Mouse (Mus musculus) thymus, adult 2 months (tissue): ENCODE results near the gene Trabd. TPM values are rescaled to one million over a fixed set of nuclear protein-coding genes. Genes with fewer than 3 reads are reported as not detected.
A peak's percentile ranks its signal among the peaks of the same experiment; 100 is the strongest.

Experiments
- DNase-seq: peaks from one replicate; pipeline ENCODE4 v3.0.0; 2021
- H3K27ac ChIP-seq: fragments of 200-500 bp; 2 replicates; pipeline ENCODE4 v1.5.1; 2012; ENCODE audit warnings: low read length, control low read depth; ENCODE audit not compliant: control insufficient read depth, insufficient read depth
- H3K27me3 ChIP-seq: fragments of 200-500 bp; 2 replicates; pipeline ENCODE4 v1.6.1; 2012; ENCODE audit warnings: mild to moderate bottlenecking, low read length, moderate library complexity, mixed read lengths; ENCODE audit not compliant: control insufficient read depth, insufficient read depth
- H3K36me3 ChIP-seq: fragments of 200-500 bp; 2 replicates; pipeline ENCODE4 v1.6.1; 2012; ENCODE audit warnings: mild to moderate bottlenecking, low read length, moderate library complexity; ENCODE audit not compliant: control insufficient read depth, insufficient read depth
- H3K4me1 ChIP-seq: fragments of 200-500 bp; replicated peaks from 2 replicates; pipeline ENCODE4 v1.6.1; 2012; ENCODE audit warnings: low read length; ENCODE audit not compliant: control insufficient read depth, insufficient read depth
- H3K4me3 ChIP-seq: fragments of 200-500 bp; 2 replicates; pipeline ENCODE4 v1.5.1; 2012; ENCODE audit warnings: mild to moderate bottlenecking, low read length, control low read depth, moderate library complexity; ENCODE audit not compliant: control insufficient read depth, insufficient read depth
- CTCF ChIP-seq: fragments of 200-500 bp; IDR thresholded peaks from 2 replicates; pipeline ENCODE4 v1.5.1; 2012; ENCODE audit warnings: mild to moderate bottlenecking, control low read depth, low read length, moderate library complexity, borderline replicate concordance; ENCODE audit not compliant: control insufficient read depth, poor library complexity, insufficient read depth; ENCODE audit errors: extremely low read depth
- POLR2A ChIP-seq: fragments of 200-500 bp; IDR thresholded peaks from 2 replicates; pipeline ENCODE4 v1.6.1; 2012; ENCODE audit warnings: mild to moderate bottlenecking, low read length, control low read depth, moderate library complexity; ENCODE audit not compliant: control insufficient read depth, poor library complexity, insufficient read depth; ENCODE audit errors: extremely low read depth
- WGBS: fragments of 180-500 bp; shearing (Covaris S2); methylation state at CpG from one replicate; pipeline ENCODE4 v1.1.7; 2018; 5-methylcytosine and 5-hydroxymethylcytosine counted together
- polyA plus RNA-seq: library from polyadenylated mRNA; depleted of rRNA; stranded (reverse); fragments of >200 nt; gene quantifications from 2 replicates; pipeline ENCODE4 v1.2.3, GENCODE M21; 2012

Trabd gene
- polyA plus RNA-seq, 1 experiment: 81.2 TPM

GRCm38 (mm10) chr15:89123595-89123994 lies 48.7 kb downstream of the Trabd start:
- no peak overlapping the region for H3K27ac ChIP-seq
- peaks cover 30% of the 10 kb centered on the region for H3K4me1 ChIP-seq

DNA sequence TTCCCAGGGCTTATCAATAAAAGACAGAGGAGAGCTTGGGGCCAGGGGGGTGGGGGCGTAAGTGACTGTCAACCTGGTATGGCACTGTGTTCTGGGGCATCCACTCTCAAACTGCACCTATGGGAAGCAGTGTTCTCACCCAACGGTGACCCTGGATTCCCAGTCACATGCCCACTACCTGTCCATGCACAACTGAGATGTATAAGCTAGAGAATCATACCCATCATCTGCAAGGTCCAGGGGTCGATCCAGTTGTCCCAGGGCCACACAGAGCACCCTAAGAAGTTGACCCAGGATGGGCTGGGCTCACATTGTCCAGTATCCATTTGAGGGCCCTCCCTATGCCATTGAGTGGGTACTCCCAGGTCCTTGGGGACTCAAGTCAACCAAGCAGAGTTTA lies 49.4 kb downstream of the Trabd start:
- no peak overlapping the region for H3K4me3 ChIP-seq
- H3K36me3 ChIP-seq: no peaks in the 10 kb centered on the region
- WGBS: 100% methylated on average over 3 of the region's 3 CpGs
- no peak for DNase-seq
- H3K27ac ChIP-seq: no peak overlapping the region
- no peak for TF ChIP-seq CTCF
- no peak for TF ChIP-seq POLR2A
- H3K27me3 ChIP-seq: no peaks in the 10 kb centered on the region
- peaks cover 35% of the 10 kb centered on the region for H3K4me1 ChIP-seq

More at GRCm38 (mm10) chr15:89123595-89123994, 48.7 kb downstream of the Trabd start:
- WGBS: 82% methylated on average over 11 of the region's 11 CpGs
- TF ChIP-seq POLR2A (no peak), CTCF (no peak)
- peak overlapping the region; percentile 76; the same call in 1 of the 2 replicates for H3K4me3 ChIP-seq
- H3K36me3 ChIP-seq: no peaks in the 10 kb centered on the region
- no peaks in the 10 kb centered on the region for H3K27me3 ChIP-seq
- DNase-seq: peak; percentile 30

- no peak overlapping the region for H3K27ac ChIP-seq
- H3K36me3 ChIP-seq: no peaks in the 10 kb centered on the region
- TF ChIP-seq POLR2A (no peak), CTCF (no peak)
- no peak overlapping the region for H3K4me3 ChIP-seq
- no peaks in the 10 kb centered on the region for H3K27me3 ChIP-seq
- 98% methylated on average over 9 of the region's 9 CpGs for WGBS
- DNase-seq: no peak
- peaks cover 37% of the 10 kb centered on the region for H3K4me1 ChIP-seq
Measured at GRCm38 (mm10) chr15:89125351-89125750, 50.4 kb downstream of the Trabd start.

DNA sequence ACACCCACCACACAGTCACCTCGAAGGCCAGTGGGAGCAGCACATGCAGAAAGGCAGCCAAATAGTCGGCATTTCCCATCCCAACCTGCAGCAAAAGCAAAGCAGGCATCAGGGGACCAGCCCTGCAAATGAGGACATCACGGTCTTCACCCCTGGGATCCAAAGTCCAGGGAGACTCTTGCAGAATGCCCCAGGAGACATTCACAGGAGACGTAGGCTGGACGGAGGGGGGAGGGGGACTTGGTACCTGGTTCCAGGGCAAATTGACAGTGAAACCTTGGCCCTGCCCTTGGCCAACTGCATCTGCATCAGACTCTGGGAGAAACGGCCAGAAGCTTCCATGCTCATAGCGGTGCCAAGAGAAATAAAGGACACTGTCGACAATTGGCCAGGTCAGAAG lies 51.7 kb downstream of the Trabd start:
- no peaks in the 10 kb centered on the region for H3K36me3 ChIP-seq
- H3K27me3 ChIP-seq: no peaks in the 10 kb centered on the region
- no peak overlapping the region for H3K4me3 ChIP-seq
- TF ChIP-seq CTCF: no peak
- no peak for TF ChIP-seq POLR2A
- H3K4me1 ChIP-seq: peaks cover 45% of the 10 kb centered on the region
- no peak for DNase-seq
- H3K27ac ChIP-seq: no peak overlapping the region
- WGBS: 97% methylated on average over 8 of the region's 8 CpGs

DNA sequence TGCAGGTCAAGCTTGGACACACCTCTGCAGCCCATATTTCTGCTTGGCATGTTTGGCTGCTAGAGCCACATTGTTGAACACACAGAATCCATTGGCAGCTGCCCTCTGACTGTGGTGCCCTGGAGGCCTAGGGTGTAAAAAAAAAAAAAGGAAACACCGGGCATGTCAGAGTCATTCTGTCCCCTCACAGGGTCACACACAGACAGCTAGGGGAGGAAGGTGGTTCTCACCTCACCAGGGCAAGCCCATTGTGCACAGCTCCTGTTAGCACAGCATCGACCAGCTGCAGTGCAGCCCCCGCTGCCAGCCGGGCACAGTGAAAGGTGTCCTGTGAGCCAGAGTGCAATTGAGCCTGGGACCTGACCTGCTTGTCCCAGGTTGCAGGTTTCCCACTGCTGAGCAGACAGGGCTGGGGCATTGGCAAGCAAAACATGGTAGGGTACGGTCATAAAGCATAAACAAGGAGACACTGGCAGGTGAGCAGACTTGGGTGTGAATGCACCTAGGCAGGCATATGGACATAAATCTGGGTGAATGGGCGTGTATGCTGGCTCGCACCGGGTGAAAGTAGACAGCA lies 52.5 kb downstream of the Trabd start:
- 81% methylated on average over 8 of the region's 8 CpGs for WGBS
- Histone ChIP-seq H3K4me1 (peaks cover 39% of the 10 kb centered on the region), H3K36me3 (no peaks in the 10 kb centered on the region), H3K27ac (no peak overlapping the region), H3K4me3 (no peak overlapping the region), H3K27me3 (no peaks in the 10 kb centered on the region)
- TF ChIP-seq POLR2A (no peak), CTCF (no peak)
- no peak for DNase-seq

DNA sequence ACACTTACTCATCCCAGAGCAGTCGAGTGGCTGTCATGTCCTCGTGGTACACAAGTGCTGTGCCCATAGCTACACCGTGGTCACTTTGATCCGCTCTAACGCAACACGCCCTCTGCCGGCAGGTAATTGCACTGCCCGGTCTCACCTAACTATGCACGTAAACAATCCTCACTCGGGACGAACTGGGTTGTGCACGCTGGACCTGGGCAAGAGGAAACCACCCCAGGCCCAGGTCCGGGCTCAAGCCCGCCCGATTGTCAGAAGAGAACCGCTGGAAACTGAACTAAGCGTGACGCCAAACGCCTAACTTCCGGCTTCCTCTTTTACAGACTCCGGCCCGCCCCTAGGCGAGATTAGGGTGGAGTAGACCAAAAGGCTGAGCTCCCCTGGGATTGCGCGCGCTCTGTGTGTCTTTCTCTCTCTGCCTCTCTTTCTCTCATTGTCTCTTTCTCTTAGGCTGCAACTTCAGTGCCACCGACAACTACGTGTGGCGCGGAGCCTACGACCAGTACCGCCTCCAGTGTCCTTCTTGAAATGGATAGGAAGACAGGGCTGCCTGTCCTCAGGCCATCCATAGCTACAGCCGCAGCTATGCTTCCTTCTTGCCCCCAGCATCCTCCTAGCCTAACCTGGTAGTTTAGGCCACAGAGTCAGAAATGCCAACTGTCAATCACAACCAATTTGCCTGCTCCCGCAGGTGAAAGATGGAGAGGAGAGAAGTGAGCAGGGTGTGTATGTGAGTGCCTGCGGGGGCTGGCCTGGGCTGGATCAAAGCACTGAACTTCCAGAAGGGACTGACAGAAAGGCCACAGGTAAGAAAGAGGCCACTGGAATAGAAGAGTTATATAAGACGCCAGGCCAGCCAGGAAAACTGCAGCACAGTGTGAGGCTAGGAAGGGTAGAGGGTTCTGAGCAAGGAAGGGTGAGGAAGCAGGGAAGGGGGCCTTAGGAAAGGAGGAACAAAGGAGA lies 53.7 kb downstream of the Trabd start, which contains the start of gene Hdac10:
TSS of gene Hdac10 (minus strand) at position 319 of the 969 bp plus-strand sequence.
- peaks cover 31% of the 10 kb centered on the region for H3K4me1 ChIP-seq
- H3K27me3 ChIP-seq: no peaks in the 10 kb centered on the region

More for the DNA sequence above, 53.7 kb downstream of the Trabd start, which contains the start of gene Hdac10:
- TF ChIP-seq CTCF: peak; percentile 100
- TF ChIP-seq POLR2A: 0 out of 2 replicates have a peak, but pooled peaks have one; percentile 64
- Histone ChIP-seq H3K36me3 (no peaks in the 10 kb centered on the region), H3K27ac (peak within 1 kb of the TSS; percentile 54), H3K4me3 (peak within 1 kb of the TSS; percentile 96)
- DNase-seq: peak; percentile 78
- WGBS: 5% methylated on average over 36 of the region's 36 CpGs
